Mouse (Mus musculus) spleen, adult 2 months (tissue): ENCODE measurements around the gene Hoxa9.

Experiments used
- CTCF ChIP-seq: fragments of 200-500 bp; IDR thresholded peaks from 2 replicates; pipeline ENCODE4 v1.5.1; 2011; ENCODE audit warnings: mild to moderate bottlenecking, inconsistent platforms; ENCODE audit not compliant: insufficient read depth, insufficient read length, insufficient replicate concordance; ENCODE audit errors: extremely low read depth
- POLR2A ChIP-seq: fragments of 200-500 bp; IDR thresholded peaks from 2 replicates; pipeline ENCODE4 v1.6.1; 2011; ENCODE audit warnings: low read depth, low read length, inconsistent platforms

GRCm38 (mm10) chr6:52265306-52265912 lies 34.5 kb upstream of the Hoxa9 start:
- TF ChIP-seq CTCF (no peak), POLR2A (no peak)
